8 mouse cellular contexts compared by ENCODE assay signal in genomic region chr4:106936741-106937140, GRCm38 (mm10). TPM values are rescaled to one million over a fixed set of nuclear protein-coding genes. Genes with fewer than 3 reads are reported as not detected.
DNase-seq lines count a peak whose midpoint lies in the region; ATAC-seq lines count a peak whose summit lies in the region.

No protein-coding gene starts in this region.

- ATAC-seq in hindbrain, embryonic 13.5 days (ENCODE audit: low FRiP score), result no peak
- peak; percentile 32; the same call in 1 of the 2 replicates for ATAC-seq in midbrain, embryonic 12.5 days (ENCODE audit: low FRiP score, low read depth)

- no peak for DNase-seq in heart, embryonic 10.5 days (ENCODE audit: low spot score)
- DNase-seq in heart, adult 9 months (ENCODE audit: low spot score in 2 of 2), result no peak
- DNase-seq in embryo, embryonic 10.5 days (ENCODE audit: low spot score), result peak; percentile 83
- no peak for DNase-seq in gastrocnemius, adult 18-20 months (ENCODE audit: low spot score)
- no peak for DNase-seq in urinary bladder, postnatal 4 days (ENCODE audit: low spot score in 2 of 2)
- DNase-seq in urinary bladder, postnatal 10 days (ENCODE audit: low spot score), result no peak

- 18% methylated on average over 8 of the region's 8 CpGs for WGBS in heart, embryonic 10.5 days
- WGBS in hindbrain, embryonic 13.5 days, result 3% methylated on average over 8 of the region's 8 CpGs
- WGBS in midbrain, embryonic 12.5 days, result 2% methylated on average over 8 of the region's 8 CpGs

- no peaks in the 10 kb centered on the region for H3K9me3 ChIP-seq in heart, embryonic 10.5 days
- H3K9me3 ChIP-seq in hindbrain, embryonic 13.5 days, result no peaks in the 10 kb centered on the region
- H3K9me3 ChIP-seq in midbrain, embryonic 12.5 days, result no peaks in the 10 kb centered on the region

- peaks cover 28% of the 10 kb centered on the region for H3K36me3 ChIP-seq in heart, embryonic 10.5 days
- H3K36me3 ChIP-seq in hindbrain, embryonic 13.5 days, result peaks cover 29% of the 10 kb centered on the region
- peaks cover 31% of the 10 kb centered on the region for H3K36me3 ChIP-seq in midbrain, embryonic 12.5 days

- H3K4me1 ChIP-seq in heart, embryonic 10.5 days, result peaks cover 97% of the 10 kb centered on the region
- H3K4me1 ChIP-seq in hindbrain, embryonic 13.5 days (replicated peaks), result peaks cover 97% of the 10 kb centered on the region
- peaks cover 98% of the 10 kb centered on the region for H3K4me1 ChIP-seq in midbrain, embryonic 12.5 days

- H3K27ac ChIP-seq in heart, embryonic 10.5 days, result peak overlapping the region; percentile 78
- peak overlapping the region; percentile 88 for H3K27ac ChIP-seq in hindbrain, embryonic 13.5 days
- peak overlapping the region; percentile 96 for H3K27ac ChIP-seq in midbrain, embryonic 12.5 days (replicated peaks)

- no peak overlapping the region for H3K4me3 ChIP-seq in heart, embryonic 10.5 days
- no peak overlapping the region for H3K4me3 ChIP-seq in hindbrain, embryonic 13.5 days
- no peak overlapping the region for H3K4me3 ChIP-seq in midbrain, embryonic 12.5 days

- peak overlapping the region; percentile 4; the same call in 1 of the 2 replicates for H3K4me2 ChIP-seq in hindbrain, embryonic 13.5 days
- peak overlapping the region; percentile 29 for H3K4me2 ChIP-seq in midbrain, embryonic 12.5 days (replicated peaks)

- peak overlapping the region; percentile 66 for H3K9ac ChIP-seq in hindbrain, embryonic 13.5 days
- peak overlapping the region; percentile 66 for H3K9ac ChIP-seq in midbrain, embryonic 12.5 days (replicated peaks)

- no peaks in the 10 kb centered on the region for H3K27me3 ChIP-seq in heart, embryonic 10.5 days (ENCODE audit: insufficient read depth, poor library complexity, severe bottlenecking)
- no peaks in the 10 kb centered on the region for H3K27me3 ChIP-seq in hindbrain, embryonic 13.5 days
- no peaks in the 10 kb centered on the region for H3K27me3 ChIP-seq in midbrain, embryonic 12.5 days

RNA-seq across cellular contexts. Expression of gene Ssbp3, which starts 26.2 kb away (rescaled TPM):
- 69.6 and 139 TPM in 2 replicates for polyA plus RNA-seq in heart, embryonic 10.5 days (2016; fragmentation: Nextera tagmentation; extraction: Ambion mirVana)
- 179 and 180 TPM in 2 replicates for polyA plus RNA-seq in hindbrain, embryonic 13.5 days (2015; fragmentation: Nextera tagmentation; extraction: Ambion mirVana)
- polyA plus RNA-seq in midbrain, embryonic 12.5 days (2016; fragmentation: Nextera tagmentation; extraction: Ambion mirVana), result 277 and 309 TPM in 2 replicates
- 10 to 100 TPM; 20.5 to 25.5 TPM for total RNA-seq in gastrocnemius, adult 18-20 months (2021)
